Comparison of ENCODE assay signal across 9 mouse cellular contexts in the genomic region with DNA sequence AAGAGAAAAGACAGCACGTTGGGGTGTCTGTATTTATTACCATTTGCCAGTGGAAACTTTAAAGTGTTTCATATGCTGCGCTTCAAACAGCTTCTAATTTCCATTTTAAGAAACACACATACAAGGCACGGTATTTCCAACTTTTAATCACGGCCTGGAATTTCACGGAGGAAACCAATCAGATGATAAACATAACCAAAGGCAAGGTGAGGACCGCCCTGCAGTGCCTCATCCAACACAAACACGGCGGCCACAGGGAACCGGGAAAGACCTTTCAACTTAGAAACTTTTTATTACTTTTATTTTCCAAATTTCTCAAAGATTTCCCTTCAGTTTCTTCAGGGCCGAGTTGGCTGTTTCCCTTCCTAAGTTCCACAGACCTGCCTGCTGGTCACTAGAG. TPM values are rescaled to one million over a fixed set of nuclear protein-coding genes. Genes with fewer than 3 reads are reported as not detected.
DNase-seq lines count a peak whose midpoint lies in the region; ATAC-seq and TF ChIP-seq lines count a peak whose summit lies in the region.
"Had no signal": no experiment of that assay in that cellular context is flagged by ENCODE, and none has a peak within 500 bp of the region (broad histone marks: within the 10 kb centered on the region; RNA-seq: fewer than 3 reads in every experiment).

No protein-coding gene starts in this region.

- WGBS in heart, embryonic 11.5 days (ENCODE audit: insufficient replicate concordance) = 63% methylated on average over 10 of the region's 10 CpGs
- 52% methylated on average over 10 of the region's 10 CpGs for WGBS in lung, embryonic 15.5 days
- 28% methylated on average over 10 of the region's 10 CpGs for WGBS in intestine, postnatal 0 days
- WGBS in small intestine, adult 2 months = 29% methylated on average over 10 of the region's 10 CpGs

- H3K27me3 ChIP-seq in heart, embryonic 11.5 days (ENCODE audit: control insufficient read depth, insufficient read depth, low read length) = no peaks in the 10 kb centered on the region
- H3K27me3 ChIP-seq in lung, embryonic 15.5 days = no peaks in the 10 kb centered on the region
- H3K27me3 ChIP-seq in intestine, postnatal 0 days (replicated peaks; ENCODE audit: control insufficient read depth, insufficient read depth, low read length) = no peaks in the 10 kb centered on the region
- no peaks in the 10 kb centered on the region for H3K27me3 ChIP-seq in small intestine, adult 2 months (ENCODE audit: control insufficient read depth, insufficient read depth, low read length)
- H3K27me3 ChIP-seq: neural tube, embryonic 12.5 days had no signal

- no peak for TF ChIP-seq CTCF in intestine, postnatal 0 days (IDR thresholded peaks at IDR 0.05; ENCODE audit: low read depth)
- TF ChIP-seq CTCF in small intestine, adult 2 months (IDR thresholded peaks at IDR 0.05; ENCODE audit: extremely low read depth, insufficient read length, insufficient replicate concordance, low read depth, low read length) = no peak

- H3K9me3 ChIP-seq in heart, embryonic 11.5 days (replicated peaks; ENCODE audit: control insufficient read depth, low read length) = no peaks in the 10 kb centered on the region
- H3K9me3 ChIP-seq in lung, embryonic 15.5 days = no peaks in the 10 kb centered on the region
- no peaks in the 10 kb centered on the region for H3K9me3 ChIP-seq in intestine, postnatal 0 days (ENCODE audit: control insufficient read depth)
- H3K9me3 ChIP-seq: neural tube, embryonic 12.5 days had no signal

- peaks cover 35% of the 10 kb centered on the region for H3K4me1 ChIP-seq in heart, embryonic 11.5 days (ENCODE audit: control insufficient read depth, insufficient read depth, low read length)
- peaks cover 40% of the 10 kb centered on the region for H3K4me1 ChIP-seq in lung, embryonic 15.5 days
- peaks cover 13% of the 10 kb centered on the region for H3K4me1 ChIP-seq in intestine, postnatal 0 days (replicated peaks; ENCODE audit: control insufficient read depth, insufficient read depth, low read length)
- H3K4me1 ChIP-seq in small intestine, adult 2 months (ENCODE audit: control insufficient read depth, insufficient read depth, insufficient read length, low read length) = peaks cover 17% of the 10 kb centered on the region

- no peak for TF ChIP-seq POLR2A in small intestine, adult 2 months (IDR thresholded peaks at IDR 0.05; ENCODE audit: low read depth, low read length)

- no peak overlapping the region for H3K9ac ChIP-seq in heart, embryonic 11.5 days (ENCODE audit: low read depth, low read length)
- H3K9ac ChIP-seq in lung, embryonic 15.5 days = no peak overlapping the region
- H3K9ac ChIP-seq in intestine, postnatal 0 days (ENCODE audit: low read depth, low read length) = no peak overlapping the region

- DNase-seq in heart, postnatal 14 days = no peak
- no peak for DNase-seq in lung, postnatal 14 days
- DNase-seq in thymus, postnatal 4 days = no peak
- DNase-seq in thymus, postnatal 36 days = no peak

- H3K4me2 ChIP-seq in heart, embryonic 11.5 days = peak overlapping the region; percentile 87
- H3K4me2 ChIP-seq in lung, embryonic 15.5 days = peak overlapping the region; percentile 88
- H3K4me2 ChIP-seq in intestine, postnatal 0 days (replicated peaks; ENCODE audit: low read depth) = peak overlapping the region; percentile 70

- intact Hi-C loops in heart, postnatal 14 days (cut with DNase I) = no loop called here

- ATAC-seq in heart, embryonic 11.5 days (replicated peaks; ENCODE audit: insufficient number of reproducible peaks, low FRiP score, low TSS enrichment) = no peak
- ATAC-seq in lung, embryonic 15.5 days (ENCODE audit: borderline replicate concordance, extremely low read depth, low FRiP score, low TSS enrichment) = no peak
- ATAC-seq in intestine, postnatal 0 days = no peak

- no peaks in the 10 kb centered on the region for H3K36me3 ChIP-seq in heart, embryonic 11.5 days (ENCODE audit: control insufficient read depth, insufficient read depth, low read length)
- H3K36me3 ChIP-seq in lung, embryonic 15.5 days = no peaks in the 10 kb centered on the region
- no peaks in the 10 kb centered on the region for H3K36me3 ChIP-seq in intestine, postnatal 0 days (ENCODE audit: control insufficient read depth, insufficient read depth)
- H3K36me3 ChIP-seq in small intestine, adult 2 months (ENCODE audit: control insufficient read depth, insufficient read depth, low read length) = no peaks in the 10 kb centered on the region
- H3K36me3 ChIP-seq: neural tube, embryonic 12.5 days had no signal

- no peak overlapping the region for H3K27ac ChIP-seq in heart, embryonic 11.5 days (ENCODE audit: low read depth, low read length)
- H3K27ac ChIP-seq in lung, embryonic 15.5 days = no peak overlapping the region
- no peak overlapping the region for H3K27ac ChIP-seq in intestine, postnatal 0 days (ENCODE audit: low read depth, low read length)
- peak overlapping the region; percentile 27 for H3K27ac ChIP-seq in small intestine, adult 2 months (ENCODE audit: insufficient read depth, low read depth, low read length)
- H3K27ac ChIP-seq: neural tube, embryonic 12.5 days had no signal

- H3K4me3 ChIP-seq in heart, embryonic 11.5 days (ENCODE audit: low read depth, low read length) = no peak overlapping the region
- H3K4me3 ChIP-seq in lung, embryonic 15.5 days = 0 out of 2 replicates have a peak overlapping the region, but pooled peaks have one; percentile 4
- 0 out of 2 replicates have a peak overlapping the region, but pooled peaks have one; percentile 96 for H3K4me3 ChIP-seq in intestine, postnatal 0 days (ENCODE audit: low read depth, low read length)
- H3K4me3 ChIP-seq in small intestine, adult 2 months (ENCODE audit: low read depth, low read length) = peak overlapping the region; percentile 16; the same call in 1 of the 2 replicates
- H3K4me3 ChIP-seq: neural tube, embryonic 12.5 days had no signal

RNA-seq across cellular contexts. Expression of gene Cdc42bpb, which starts 2.8 kb away (rescaled TPM):
- 25.4 and 33.2 TPM in 2 replicates for polyA plus RNA-seq in heart, embryonic 11.5 days (2014; fragmentation: Nextera tagmentation; extraction: Ambion mirVana)
- total RNA-seq in heart, postnatal 14 days (2021) = 10 to 100 TPM; 73.0 to 82.1 TPM
- polyA plus RNA-seq in lung, embryonic 15.5 days (2015; fragmentation: Nextera tagmentation; extraction: Ambion mirVana) = 31.8 and 32.2 TPM in 2 replicates
- polyA plus RNA-seq in intestine, postnatal 0 days (2015; fragmentation: Nextera tagmentation; extraction: Ambion mirVana) = 26.4 and 27.2 TPM in 2 replicates
- 190 and 472 TPM in 2 replicates for polyA plus RNA-seq in small intestine, adult 2 months (2012; rRNA removed)

RNA-seq across cellular contexts. Expression of gene Lbhd2, which starts 31.9 kb away (rescaled TPM):
- polyA plus RNA-seq in heart, embryonic 11.5 days (2014; fragmentation: Nextera tagmentation; extraction: Ambion mirVana) = 0.50 TPM in 1 of 2 replicates, not detected in the other
- total RNA-seq in heart, postnatal 14 days (2021) = not detected
- polyA plus RNA-seq in lung, embryonic 15.5 days (2015; fragmentation: Nextera tagmentation; extraction: Ambion mirVana) = 0.50 and 0.93 TPM in 2 replicates
- 2.2 and 2.8 TPM in 2 replicates for polyA plus RNA-seq in intestine, postnatal 0 days (2015; fragmentation: Nextera tagmentation; extraction: Ambion mirVana)
- polyA plus RNA-seq in small intestine, adult 2 months (2012; rRNA removed) = not detected in 2 replicates

RNA-seq across cellular contexts. Expression of gene Exoc3l4, which starts 42.1 kb away (rescaled TPM):
- 11.3 and 11.6 TPM in 2 replicates for polyA plus RNA-seq in heart, embryonic 11.5 days (2014; fragmentation: Nextera tagmentation; extraction: Ambion mirVana)
- 1 to 10 TPM; 4.1 to 5.5 TPM for total RNA-seq in heart, postnatal 14 days (2021)
- 11.7 and 13.5 TPM in 2 replicates for polyA plus RNA-seq in lung, embryonic 15.5 days (2015; fragmentation: Nextera tagmentation; extraction: Ambion mirVana)
- 163 and 172 TPM in 2 replicates for polyA plus RNA-seq in intestine, postnatal 0 days (2015; fragmentation: Nextera tagmentation; extraction: Ambion mirVana)
- 356 and 552 TPM in 2 replicates for polyA plus RNA-seq in small intestine, adult 2 months (2012; rRNA removed)

Comparison
In these comparisons a context has a peak if more than half of its experiments do, and no peak if none do; other contexts are left out.
1. RNA of gene Exoc3l4, which starts 42.1 kb away (polyA plus RNA-seq): 356 to 552 TPM in small intestine, adult 2 months and 163 to 172 TPM in intestine, postnatal 0 days; 11.7 to 13.5 TPM in lung, embryonic 15.5 days and 11.3 to 11.6 TPM in heart, embryonic 11.5 days; every median in the first group is over 10 times any median in the second.
2. Peak in every context shown above with its lines, with median percentiles within 50 percentile points of each other: H3K4me2 ChIP-seq.